ENCODE assay signal across 20 mouse cellular contexts in genomic region chr1:42723769-42724300, GRCm38 (mm10). TPM values are rescaled to one million over a fixed set of nuclear protein-coding genes. Genes with fewer than 3 reads are reported as not detected.
DNase-seq lines count a peak whose midpoint lies in the region; ATAC-seq and TF ChIP-seq lines count a peak whose summit lies in the region.
"Had no signal": no experiment of that assay in that cellular context is flagged by ENCODE, and none has a peak within 500 bp of the region (broad histone marks: within the 10 kb centered on the region; RNA-seq: fewer than 3 reads in every experiment).

No protein-coding gene starts in this region.

- peaks cover 6% of the 10 kb centered on the region for H3K4me1 ChIP-seq in forebrain, embryonic 15.5 days
- peaks cover 10% of the 10 kb centered on the region for H3K4me1 ChIP-seq in forebrain, embryonic 13.5 days
- 0 out of 2 replicates have a peak, but pooled peaks cover 3% of the 10 kb centered on the region for H3K4me1 ChIP-seq in forebrain, postnatal 0 days (ENCODE audit: insufficient read depth)
- peaks cover 4% of the 10 kb centered on the region; the same call in 1 of the 2 replicates for H3K4me1 ChIP-seq in forebrain, embryonic 12.5 days
- H3K4me1 ChIP-seq: embryonic facial prominence, embryonic 15.5 days had no signal

- no peaks in the 10 kb centered on the region for H3K36me3 ChIP-seq in forebrain, embryonic 15.5 days
- H3K36me3 ChIP-seq in forebrain, embryonic 13.5 days (ENCODE audit: poor library complexity, severe bottlenecking) = no peaks in the 10 kb centered on the region
- no peaks in the 10 kb centered on the region for H3K36me3 ChIP-seq in forebrain, postnatal 0 days (ENCODE audit: insufficient read depth)
- no peaks in the 10 kb centered on the region for H3K36me3 ChIP-seq in forebrain, embryonic 12.5 days (replicated peaks)
- H3K36me3 ChIP-seq: embryonic facial prominence, embryonic 13.5 days; embryonic facial prominence, embryonic 15.5 days had no signal

- ATAC-seq in forebrain, embryonic 15.5 days (replicated peaks) = no peak
- ATAC-seq in forebrain, embryonic 13.5 days = no peak; the same call in 1 of the 2 replicates
- ATAC-seq in forebrain, postnatal 0 days = peak; percentile 70
- no peak for ATAC-seq in forebrain, embryonic 12.5 days (ENCODE audit: low FRiP score)

- no peak overlapping the region for H3K4me3 ChIP-seq in forebrain, embryonic 15.5 days
- H3K4me3 ChIP-seq in forebrain, embryonic 13.5 days = no peak overlapping the region
- no peak overlapping the region for H3K4me3 ChIP-seq in forebrain, postnatal 0 days (ENCODE audit: low read depth, low read length)
- no peak overlapping the region for H3K4me3 ChIP-seq in forebrain, embryonic 12.5 days (replicated peaks)
- H3K4me3 ChIP-seq: embryonic facial prominence, embryonic 13.5 days; embryonic facial prominence, embryonic 15.5 days; erythroblast, embryonic 14.5 days had no signal

- H3K9me3 ChIP-seq in forebrain, embryonic 15.5 days = no peaks in the 10 kb centered on the region
- no peaks in the 10 kb centered on the region for H3K9me3 ChIP-seq in forebrain, embryonic 13.5 days (replicated peaks)
- no peaks in the 10 kb centered on the region for H3K9me3 ChIP-seq in forebrain, postnatal 0 days (ENCODE audit: low read length)
- no peaks in the 10 kb centered on the region for H3K9me3 ChIP-seq in forebrain, embryonic 12.5 days
- H3K9me3 ChIP-seq: embryonic facial prominence, embryonic 13.5 days; embryonic facial prominence, embryonic 15.5 days had no signal

- no peak overlapping the region for H3K9ac ChIP-seq in forebrain, embryonic 15.5 days (replicated peaks)
- no peak overlapping the region for H3K9ac ChIP-seq in forebrain, embryonic 13.5 days
- H3K9ac ChIP-seq in forebrain, postnatal 0 days = no peak overlapping the region
- H3K9ac ChIP-seq in forebrain, embryonic 12.5 days = no peak overlapping the region
- H3K9ac ChIP-seq: embryonic facial prominence, embryonic 13.5 days; embryonic facial prominence, embryonic 15.5 days had no signal

- no peaks in the 10 kb centered on the region for H3K27me3 ChIP-seq in forebrain, embryonic 15.5 days
- H3K27me3 ChIP-seq in forebrain, embryonic 13.5 days = no peaks in the 10 kb centered on the region
- no peaks in the 10 kb centered on the region for H3K27me3 ChIP-seq in forebrain, postnatal 0 days (ENCODE audit: insufficient read depth, low read length)
- 0 out of 2 replicates have a peak, but pooled peaks cover 2% of the 10 kb centered on the region for H3K27me3 ChIP-seq in forebrain, embryonic 12.5 days

- H3K4me2 ChIP-seq in forebrain, embryonic 15.5 days (replicated peaks) = no peak overlapping the region
- H3K4me2 ChIP-seq in forebrain, embryonic 13.5 days = no peak overlapping the region
- H3K4me2 ChIP-seq in forebrain, postnatal 0 days (ENCODE audit: low read depth) = no peak overlapping the region
- H3K4me2 ChIP-seq in forebrain, embryonic 12.5 days = no peak overlapping the region
- H3K4me2 ChIP-seq: embryonic facial prominence, embryonic 13.5 days; embryonic facial prominence, embryonic 15.5 days had no signal

- H3K27ac ChIP-seq in forebrain, embryonic 15.5 days (replicated peaks) = peak overlapping the region; percentile 55; the same call in 1 of the 2 replicates
- no peak overlapping the region for H3K27ac ChIP-seq in forebrain, embryonic 13.5 days
- H3K27ac ChIP-seq in forebrain, postnatal 0 days (ENCODE audit: low read depth, low read length) = 0 out of 2 replicates have a peak overlapping the region, but pooled peaks have one; percentile 50
- H3K27ac ChIP-seq in forebrain, embryonic 12.5 days = no peak overlapping the region
- H3K27ac ChIP-seq: embryonic facial prominence, embryonic 13.5 days; embryonic facial prominence, embryonic 15.5 days had no signal

- WGBS in forebrain, embryonic 15.5 days = 76% methylated on average over 1 of the region's 1 CpGs
- 91% methylated on average over 1 of the region's 1 CpGs for WGBS in forebrain, embryonic 13.5 days
- 64% methylated on average over 1 of the region's 1 CpGs for WGBS in forebrain, postnatal 0 days
- WGBS in forebrain, embryonic 12.5 days = 90% methylated on average over 1 of the region's 1 CpGs

- peak; percentile 72 for DNase-seq in forebrain, postnatal 0 days
- DNase-seq: adrenal gland, adult 2 months; adrenal gland, postnatal 10 days; adrenal gland, postnatal 25 days; cerebellum, adult 11 months; cerebellum, adult 18-20 months; cerebellum, adult 8-10 months; cerebellum, adult 9-11 months; cerebellum, postnatal 14 days; cerebellum, postnatal 36 days; embryo, embryonic 11 days had no signal

- no peak for TF ChIP-seq CTCF in forebrain, postnatal 0 days (IDR thresholded peaks at IDR 0.05; ENCODE audit: low read depth)

RNA-seq across cellular contexts. Expression of gene Pou3f3, which starts 28.3 kb away (rescaled TPM):
- 49.1 and 52.0 TPM in 2 replicates for polyA plus RNA-seq in forebrain, embryonic 15.5 days (2015; fragmentation: Nextera tagmentation; extraction: Ambion mirVana)
- polyA plus RNA-seq in forebrain, embryonic 13.5 days (2015; fragmentation: Nextera tagmentation; extraction: Ambion mirVana) = 37.1 and 44.2 TPM in 2 replicates
- 76.9 and 81.4 TPM in 2 replicates for total RNA-seq in forebrain, postnatal 0 days (2014; rRNA removed)
- polyA plus RNA-seq in forebrain, postnatal 0 days (2015; fragmentation: Nextera tagmentation; extraction: Ambion mirVana) = 22.7 and 28.0 TPM in 2 replicates
- 38.2 and 46.0 TPM in 2 replicates for polyA plus RNA-seq in forebrain, embryonic 12.5 days (2016; fragmentation: Nextera tagmentation; extraction: Ambion mirVana)
- total RNA-seq: adrenal gland, adult 2 months; common myeloid progenitor, adult 5-6 weeks; MEL had no signal
- polyA plus RNA-seq: C2C12; erythroblast, embryonic 14.5 days had no signal

Comparison
In these comparisons a context has a peak if more than half of its experiments do, and no peak if none do; other contexts are left out.
1. H3K27ac ChIP-seq: peak in forebrain, embryonic 15.5 days (single experiment) and forebrain, postnatal 0 days (single experiment); none in forebrain, embryonic 13.5 days (single experiment) and forebrain, embryonic 12.5 days (single experiment).